9 mouse cellular contexts compared by ENCODE assay signal in genomic region chr7:28447101-28447830, GRCm38 (mm10). TPM values are rescaled to one million over a fixed set of nuclear protein-coding genes. Genes with fewer than 3 reads are reported as not detected.
A peak's percentile ranks its signal among the peaks of the same experiment; 100 is the strongest.
DNase-seq lines count a peak whose midpoint lies in the region; ATAC-seq and TF ChIP-seq lines count a peak whose summit lies in the region.
"Had no signal": no experiment of that assay in that cellular context is flagged by ENCODE, and none has a peak within 500 bp of the region (broad histone marks: within the 10 kb centered on the region; RNA-seq: fewer than 3 reads in every experiment).

No protein-coding gene starts in this region.

- H3K9ac ChIP-seq in midbrain, embryonic 11.5 days (ENCODE audit: low read length) = peak overlapping the region; percentile 25; the same call in 1 of the 2 replicates
- no peak overlapping the region for H3K9ac ChIP-seq in midbrain, embryonic 15.5 days
- peak overlapping the region; percentile 24; the same call in 1 of the 2 replicates for H3K9ac ChIP-seq in midbrain, postnatal 0 days (replicated peaks; ENCODE audit: low read length, poor library complexity, severe bottlenecking)
- H3K9ac ChIP-seq: liver, embryonic 15.5 days had no signal

- no peak overlapping the region for H3K4me2 ChIP-seq in midbrain, embryonic 11.5 days
- H3K4me2 ChIP-seq in midbrain, embryonic 15.5 days = no peak overlapping the region
- no peak overlapping the region for H3K4me2 ChIP-seq in midbrain, postnatal 0 days (ENCODE audit: low read depth, low read length, poor library complexity, severe bottlenecking)
- H3K4me2 ChIP-seq: liver, embryonic 15.5 days had no signal

- no peaks in the 10 kb centered on the region for H3K9me3 ChIP-seq in midbrain, embryonic 11.5 days (ENCODE audit: control insufficient read depth, low read length)
- no peaks in the 10 kb centered on the region for H3K9me3 ChIP-seq in midbrain, embryonic 15.5 days
- no peaks in the 10 kb centered on the region for H3K9me3 ChIP-seq in midbrain, postnatal 0 days (ENCODE audit: low read length)
- H3K9me3 ChIP-seq: liver, embryonic 15.5 days had no signal

- no peak overlapping the region for H3K4me3 ChIP-seq in cerebellum, adult 2 months (replicated peaks; ENCODE audit: insufficient read depth, low read depth, low read length)
- H3K4me3 ChIP-seq in midbrain, embryonic 11.5 days (ENCODE audit: low read depth, low read length) = no peak overlapping the region
- no peak overlapping the region for H3K4me3 ChIP-seq in midbrain, embryonic 15.5 days
- H3K4me3 ChIP-seq in midbrain, postnatal 0 days (ENCODE audit: low read depth, low read length) = no peak overlapping the region
- H3K4me3 ChIP-seq in gastrocnemius, adult 2 months = no peak overlapping the region
- H3K4me3 ChIP-seq: liver, embryonic 15.5 days had no signal

- no peaks in the 10 kb centered on the region for H3K36me3 ChIP-seq in midbrain, embryonic 11.5 days (ENCODE audit: control insufficient read depth, insufficient read depth, low read length)
- H3K36me3 ChIP-seq in midbrain, embryonic 15.5 days (replicated peaks) = no peaks in the 10 kb centered on the region
- H3K36me3 ChIP-seq in midbrain, postnatal 0 days (ENCODE audit: insufficient read depth, low read length) = no peaks in the 10 kb centered on the region
- H3K36me3 ChIP-seq: liver, embryonic 15.5 days had no signal

- peak; percentile 61 to 62 for DNase-seq in cerebellum, postnatal 10 days
- no peak for DNase-seq in cerebellum, adult 2 months
- peak; percentile 85 for DNase-seq in midbrain, embryonic 11.5 days (ENCODE audit: low spot score, missing footprints)
- peak; percentile 39 for DNase-seq in embryo, embryonic 9.5 days (ENCODE audit: extremely low spot score)
- DNase-seq in midbrain, postnatal 0 days (ENCODE audit: low spot score) = peak; percentile 21
- no peak for DNase-seq in gastrocnemius, adult 2 months

- 0 out of 2 replicates have a peak, but pooled peaks have one; percentile 17 for ATAC-seq in midbrain, embryonic 11.5 days (ENCODE audit: low FRiP score)
- no peak for ATAC-seq in midbrain, embryonic 15.5 days (replicated peaks)
- no peak for ATAC-seq in midbrain, postnatal 0 days (ENCODE audit: low FRiP score)
- ATAC-seq in megakaryocyte progenitor cell, adult 5-6 weeks (replicated peaks; ENCODE audit: poor library complexity) = no peak

- H3K27ac ChIP-seq in cerebellum, adult 2 months (ENCODE audit: insufficient read depth, low read length) = no peak overlapping the region
- no peak overlapping the region for H3K27ac ChIP-seq in midbrain, embryonic 11.5 days (ENCODE audit: low read depth, low read length)
- H3K27ac ChIP-seq in midbrain, embryonic 15.5 days = no peak overlapping the region
- no peak overlapping the region for H3K27ac ChIP-seq in midbrain, postnatal 0 days (ENCODE audit: low read depth, low read length)
- no peak overlapping the region for H3K27ac ChIP-seq in gastrocnemius, adult 2 months
- H3K27ac ChIP-seq: liver, embryonic 15.5 days had no signal

- intact Hi-C loops in gastrocnemius, adult 2 months (cut with DNase I) = loop anchor here (2.0 to 5.0 kb wide), 2 partner anchors 82 to 280 kb away; no protein-coding TSS in a partner anchor

- WGBS in cerebellum, adult 2 months = 42% methylated on average over 12 of the region's 12 CpGs
- WGBS in midbrain, embryonic 11.5 days = 16% methylated on average over 12 of the region's 12 CpGs
- 16% methylated on average over 12 of the region's 12 CpGs for WGBS in midbrain, embryonic 15.5 days
- 22% methylated on average over 12 of the region's 12 CpGs for WGBS in midbrain, postnatal 0 days

- no peaks in the 10 kb centered on the region for H3K27me3 ChIP-seq in cerebellum, adult 2 months (ENCODE audit: control insufficient read depth, insufficient read depth, low read length)
- H3K27me3 ChIP-seq in midbrain, embryonic 11.5 days (ENCODE audit: control insufficient read depth, insufficient read depth, low read length) = peaks cover 4% of the 10 kb centered on the region; the same call in 1 of the 2 replicates
- H3K27me3 ChIP-seq in midbrain, embryonic 15.5 days (replicated peaks) = peaks cover 5% of the 10 kb centered on the region; the same call in 1 of the 2 replicates
- no peaks in the 10 kb centered on the region for H3K27me3 ChIP-seq in midbrain, postnatal 0 days (ENCODE audit: insufficient read depth, low read length)

- TF ChIP-seq CTCF in cerebellum, adult 2 months (IDR thresholded peaks at IDR 0.05; ENCODE audit: borderline replicate concordance, insufficient read depth, low read depth, low read length) = no peak
- TF ChIP-seq CTCF in midbrain, postnatal 0 days (IDR thresholded peaks at IDR 0.05) = no peak
- TF ChIP-seq CTCF in gastrocnemius, adult 2 months (IDR thresholded peaks at IDR 0.05) = no peak

- no peaks in the 10 kb centered on the region; the same call in 1 of the 2 replicates for H3K4me1 ChIP-seq in cerebellum, adult 2 months (ENCODE audit: control insufficient read depth, insufficient read depth, low read length)
- peaks cover 5% of the 10 kb centered on the region; the same call in 1 of the 2 replicates for H3K4me1 ChIP-seq in midbrain, embryonic 11.5 days (ENCODE audit: control insufficient read depth, insufficient read depth, low read length)
- H3K4me1 ChIP-seq in midbrain, embryonic 15.5 days = peaks cover 18% of the 10 kb centered on the region; the same call in 1 of the 2 replicates
- peaks cover 4% of the 10 kb centered on the region; the same call in 1 of the 2 replicates for H3K4me1 ChIP-seq in midbrain, postnatal 0 days (ENCODE audit: insufficient read depth, low read length)

- no peak for TF ChIP-seq POLR2A in cerebellum, adult 2 months (IDR thresholded peaks at IDR 0.05; ENCODE audit: borderline replicate concordance, insufficient read depth, low read length)

RNA-seq across cellular contexts. Expression of gene Lrfn1, which starts 4.5 kb away (rescaled TPM):
- 39.6 and 41.5 TPM in 2 replicates for polyA plus RNA-seq in cerebellum, adult 2 months (2012; rRNA removed)
- polyA plus RNA-seq in midbrain, embryonic 11.5 days (2014; fragmentation: Nextera tagmentation; extraction: Ambion mirVana) = 4.5 and 5.0 TPM in 2 replicates
- polyA plus RNA-seq in midbrain, embryonic 15.5 days (2015; fragmentation: Nextera tagmentation; extraction: Ambion mirVana) = 20.9 and 23.0 TPM in 2 replicates
- 132 and 137 TPM in 2 replicates for total RNA-seq in midbrain, postnatal 0 days (2014; rRNA removed)
- polyA plus RNA-seq in midbrain, postnatal 0 days (2015; fragmentation: Nextera tagmentation; extraction: Ambion mirVana) = 18.4 and 20.6 TPM in 2 replicates
- under 1 TPM; 0.14 to 0.18 TPM for total RNA-seq in gastrocnemius, adult 2 months (2021)
- total RNA-seq in megakaryocyte progenitor cell, adult 5-6 weeks (2015) = 1.2 TPM in 2 replicates
- total RNA-seq in megakaryocyte progenitor cell, adult 5-6 weeks (2017) = 1.7 and 2.3 TPM in 2 replicates

RNA-seq across cellular contexts. Expression of gene Gmfg, which starts 10.0 kb away (rescaled TPM):
- polyA plus RNA-seq in cerebellum, adult 2 months (2012; rRNA removed) = 2.0 and 2.2 TPM in 2 replicates
- 6.3 and 7.5 TPM in 2 replicates for polyA plus RNA-seq in midbrain, embryonic 11.5 days (2014; fragmentation: Nextera tagmentation; extraction: Ambion mirVana)
- 3.2 and 3.4 TPM in 2 replicates for polyA plus RNA-seq in midbrain, embryonic 15.5 days (2015; fragmentation: Nextera tagmentation; extraction: Ambion mirVana)
- total RNA-seq in midbrain, postnatal 0 days (2014; rRNA removed) = 4.3 TPM in 1 of 2 replicates, not detected in the other
- 3.4 and 4.0 TPM in 2 replicates for polyA plus RNA-seq in midbrain, postnatal 0 days (2015; fragmentation: Nextera tagmentation; extraction: Ambion mirVana)
- total RNA-seq in gastrocnemius, adult 2 months (2021) = 1 to 10 TPM; 2.1 to 2.4 TPM
- 378 and 389 TPM in 2 replicates for total RNA-seq in megakaryocyte progenitor cell, adult 5-6 weeks (2015)
- total RNA-seq in megakaryocyte progenitor cell, adult 5-6 weeks (2017) = 658 and 664 TPM in 2 replicates

RNA-seq across cellular contexts. Expression of gene Paf1, which starts 54.5 kb away (rescaled TPM):
- polyA plus RNA-seq in cerebellum, adult 2 months (2012; rRNA removed) = 104 and 124 TPM in 2 replicates
- 72.8 and 83.8 TPM in 2 replicates for polyA plus RNA-seq in midbrain, embryonic 11.5 days (2014; fragmentation: Nextera tagmentation; extraction: Ambion mirVana)
- polyA plus RNA-seq in midbrain, embryonic 15.5 days (2015; fragmentation: Nextera tagmentation; extraction: Ambion mirVana) = 92.5 and 110 TPM in 2 replicates
- total RNA-seq in midbrain, postnatal 0 days (2014; rRNA removed) = 80.3 and 84.2 TPM in 2 replicates
- 89.3 and 90.0 TPM in 2 replicates for polyA plus RNA-seq in midbrain, postnatal 0 days (2015; fragmentation: Nextera tagmentation; extraction: Ambion mirVana)
- total RNA-seq in gastrocnemius, adult 2 months (2021) = 10 to 100 TPM; 31.0 to 35.0 TPM
- total RNA-seq in megakaryocyte progenitor cell, adult 5-6 weeks (2015) = 63.9 and 89.2 TPM in 2 replicates
- 146 and 184 TPM in 2 replicates for total RNA-seq in megakaryocyte progenitor cell, adult 5-6 weeks (2017)

RNA-seq across cellular contexts. Expression of gene Med29, which starts 54.8 kb away (rescaled TPM):
- 47.9 and 49.5 TPM in 2 replicates for polyA plus RNA-seq in cerebellum, adult 2 months (2012; rRNA removed)
- 44.4 and 50.5 TPM in 2 replicates for polyA plus RNA-seq in midbrain, embryonic 11.5 days (2014; fragmentation: Nextera tagmentation; extraction: Ambion mirVana)
- 46.6 and 47.0 TPM in 2 replicates for polyA plus RNA-seq in midbrain, embryonic 15.5 days (2015; fragmentation: Nextera tagmentation; extraction: Ambion mirVana)
- total RNA-seq in midbrain, postnatal 0 days (2014; rRNA removed) = 30.7 and 37.9 TPM in 2 replicates
- 41.6 and 43.2 TPM in 2 replicates for polyA plus RNA-seq in midbrain, postnatal 0 days (2015; fragmentation: Nextera tagmentation; extraction: Ambion mirVana)
- total RNA-seq in gastrocnemius, adult 2 months (2021) = 10 to 100 TPM; 22.1 to 28.3 TPM
- 30.6 and 36.8 TPM in 2 replicates for total RNA-seq in megakaryocyte progenitor cell, adult 5-6 weeks (2015)
- 18.0 and 21.1 TPM in 2 replicates for total RNA-seq in megakaryocyte progenitor cell, adult 5-6 weeks (2017)

Comparison
In these comparisons a context has a peak if more than half of its experiments do, and no peak if none do; other contexts are left out.
1. DNase-seq: peak in cerebellum, postnatal 10 days (2 of 2), midbrain, embryonic 11.5 days (single experiment), embryo, embryonic 9.5 days (single experiment) and midbrain, postnatal 0 days (single experiment); none in cerebellum, adult 2 months (0 of 2) and gastrocnemius, adult 2 months (single experiment).